ENCODE assay signal across 12 mouse cellular contexts in the genomic region with DNA sequence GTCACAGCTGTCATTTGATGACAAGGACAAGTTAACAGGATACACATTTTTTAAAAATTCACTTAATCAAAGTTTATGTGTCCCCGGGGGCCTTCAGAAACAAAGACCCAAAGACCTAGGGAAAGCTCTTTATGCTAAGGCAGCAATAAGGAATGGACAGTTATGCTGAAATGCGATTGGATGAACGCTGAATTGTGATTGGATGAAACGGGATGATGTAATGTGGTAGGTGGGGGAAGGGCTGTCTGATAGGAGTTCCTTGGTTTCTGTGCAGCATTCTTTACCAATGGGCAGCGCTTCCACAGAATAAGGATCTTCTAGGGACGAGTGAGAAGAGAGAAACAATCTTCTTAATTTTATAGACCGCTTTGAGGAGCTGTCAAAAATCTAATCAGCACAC.
DNase-seq lines count a peak whose midpoint lies in the region; ATAC-seq and TF ChIP-seq lines count a peak whose summit lies in the region.
"Had no signal": no experiment of that assay in that cellular context is flagged by ENCODE, and none has a peak within 500 bp of the region (broad histone marks: within the 10 kb centered on the region; RNA-seq: fewer than 3 reads in every experiment).

No protein-coding gene starts in this region.

- H3K27me3 ChIP-seq in heart, postnatal 0 days (ENCODE audit: control insufficient read depth, insufficient read depth, low read length): no peaks in the 10 kb centered on the region
- H3K27me3 ChIP-seq in neural tube, embryonic 11.5 days (ENCODE audit: control insufficient read depth, insufficient read depth, low read length): no peaks in the 10 kb centered on the region
- H3K27me3 ChIP-seq in hindbrain, embryonic 15.5 days: no peaks in the 10 kb centered on the region
- H3K27me3 ChIP-seq: limb, embryonic 15.5 days had no signal

- peaks cover 24% of the 10 kb centered on the region for H3K4me1 ChIP-seq in heart, postnatal 0 days (ENCODE audit: control insufficient read depth, insufficient read depth)
- 0 out of 2 replicates have a peak, but pooled peaks cover 3% of the 10 kb centered on the region for H3K4me1 ChIP-seq in neural tube, embryonic 11.5 days (ENCODE audit: control insufficient read depth, insufficient read depth, low read length)
- peaks cover 7% of the 10 kb centered on the region; the same call in 1 of the 2 replicates for H3K4me1 ChIP-seq in hindbrain, embryonic 15.5 days (replicated peaks)

- no peak for TF ChIP-seq EP300 in heart, postnatal 0 days (IDR thresholded peaks at IDR 0.05; ENCODE audit: low read depth)

- H3K27ac ChIP-seq in heart, postnatal 0 days (ENCODE audit: low read depth): no peak overlapping the region
- H3K27ac ChIP-seq in neural tube, embryonic 11.5 days (ENCODE audit: low read depth, low read length): no peak overlapping the region
- no peak overlapping the region for H3K27ac ChIP-seq in hindbrain, embryonic 15.5 days (replicated peaks)
- H3K27ac ChIP-seq: forebrain, embryonic 10.5 days; limb, embryonic 15.5 days had no signal

- WGBS in heart, postnatal 0 days: 38% methylated on average over 7 of the region's 7 CpGs
- WGBS in neural tube, embryonic 11.5 days: 35% methylated on average over 7 of the region's 7 CpGs
- WGBS in hindbrain, embryonic 15.5 days: 49% methylated on average over 7 of the region's 7 CpGs

- H3K9me3 ChIP-seq in heart, postnatal 0 days (replicated peaks; ENCODE audit: control insufficient read depth, low read length): no peaks in the 10 kb centered on the region
- no peaks in the 10 kb centered on the region for H3K9me3 ChIP-seq in neural tube, embryonic 11.5 days (ENCODE audit: control insufficient read depth, low read length)
- no peaks in the 10 kb centered on the region for H3K9me3 ChIP-seq in hindbrain, embryonic 15.5 days
- H3K9me3 ChIP-seq: forebrain, embryonic 10.5 days; limb, embryonic 15.5 days had no signal

- TF ChIP-seq CTCF in heart, postnatal 0 days (IDR thresholded peaks at IDR 0.05; ENCODE audit: low read depth): no peak

- H3K4me3 ChIP-seq in heart, postnatal 0 days (ENCODE audit: low read depth, low read length): no peak overlapping the region
- no peak overlapping the region for H3K4me3 ChIP-seq in neural tube, embryonic 11.5 days (ENCODE audit: low read depth, low read length)
- no peak overlapping the region for H3K4me3 ChIP-seq in hindbrain, embryonic 15.5 days
- H3K4me3 ChIP-seq: forebrain, embryonic 10.5 days; limb, embryonic 15.5 days had no signal

- no peak for DNase-seq in heart, postnatal 0 days (ENCODE audit: low spot score)
- no peak for DNase-seq in heart, adult 8-10 months (ENCODE audit: low spot score)
- peak; percentile 37 for DNase-seq in neural tube, embryonic 11.5 days (ENCODE audit: low spot score)
- no peak for DNase-seq in neural tube, embryonic 10.5 days (ENCODE audit: extremely low spot score, low spot score)
- DNase-seq in yolk sac, embryonic 10.5 days (ENCODE audit: low spot score): peak; percentile 28
- DNase-seq in left cerebral cortex, adult 18-20 months (ENCODE audit: low spot score in 2 of 2): no peak
- DNase-seq in gastrocnemius, postnatal 10 days: no peak
- DNase-seq: cerebellum, postnatal 25 days; thymus, adult 2 months had no signal

- no peak overlapping the region for H3K9ac ChIP-seq in heart, postnatal 0 days (replicated peaks; ENCODE audit: low read depth, low read length)
- H3K9ac ChIP-seq in neural tube, embryonic 11.5 days (ENCODE audit: low read length): no peak overlapping the region
- no peak overlapping the region for H3K9ac ChIP-seq in hindbrain, embryonic 15.5 days
- H3K9ac ChIP-seq: limb, embryonic 15.5 days had no signal

- ATAC-seq in heart, postnatal 0 days (ENCODE audit: insufficient read depth, low read depth): peak; percentile 31; the same call in 1 of the 2 replicates
- ATAC-seq in neural tube, embryonic 11.5 days (ENCODE audit: insufficient read depth, low FRiP score, low TSS enrichment): peak; percentile 69
- peak; percentile 35; the same call in 1 of the 2 replicates for ATAC-seq in hindbrain, embryonic 15.5 days (ENCODE audit: low FRiP score, low read depth)

- no peaks in the 10 kb centered on the region for H3K36me3 ChIP-seq in heart, postnatal 0 days (replicated peaks; ENCODE audit: control insufficient read depth, insufficient read depth, low read length)
- no peaks in the 10 kb centered on the region for H3K36me3 ChIP-seq in neural tube, embryonic 11.5 days (ENCODE audit: control insufficient read depth, insufficient read depth, low read length)
- H3K36me3 ChIP-seq in hindbrain, embryonic 15.5 days: no peaks in the 10 kb centered on the region
- H3K36me3 ChIP-seq: forebrain, embryonic 10.5 days; limb, embryonic 15.5 days had no signal

- H3K4me2 ChIP-seq in heart, postnatal 0 days (ENCODE audit: low read depth, low read length): peak overlapping the region; percentile 31; the same call in 1 of the 2 replicates
- no peak overlapping the region for H3K4me2 ChIP-seq in neural tube, embryonic 11.5 days (ENCODE audit: low read depth)
- no peak overlapping the region; the same call in 1 of the 2 replicates for H3K4me2 ChIP-seq in hindbrain, embryonic 15.5 days
- H3K4me2 ChIP-seq: limb, embryonic 15.5 days had no signal

Comparison
In these comparisons a context has a peak if more than half of its experiments do, and no peak if none do; other contexts are left out.
1. DNase-seq: peak in neural tube, embryonic 11.5 days (single experiment) and yolk sac, embryonic 10.5 days (single experiment); none in heart, postnatal 0 days (single experiment), heart, adult 8-10 months (single experiment), neural tube, embryonic 10.5 days (single experiment), left cerebral cortex, adult 18-20 months (0 of 2) and gastrocnemius, postnatal 10 days (single experiment).
2. Peak in every context shown above with its lines, with median percentiles within 50 percentile points of each other: ATAC-seq.